Mouse (Mus musculus): ENCODE measurements around the gene Apeh. TPM values are rescaled to one million over a fixed set of nuclear protein-coding genes. Genes with fewer than 3 reads are reported as not detected.
A peak's percentile ranks its signal among the peaks of the same experiment; 100 is the strongest.

Apeh gene
- polyA plus RNA-seq, 1 experiment from 2014 or later, result 76.5 TPM

DNA sequence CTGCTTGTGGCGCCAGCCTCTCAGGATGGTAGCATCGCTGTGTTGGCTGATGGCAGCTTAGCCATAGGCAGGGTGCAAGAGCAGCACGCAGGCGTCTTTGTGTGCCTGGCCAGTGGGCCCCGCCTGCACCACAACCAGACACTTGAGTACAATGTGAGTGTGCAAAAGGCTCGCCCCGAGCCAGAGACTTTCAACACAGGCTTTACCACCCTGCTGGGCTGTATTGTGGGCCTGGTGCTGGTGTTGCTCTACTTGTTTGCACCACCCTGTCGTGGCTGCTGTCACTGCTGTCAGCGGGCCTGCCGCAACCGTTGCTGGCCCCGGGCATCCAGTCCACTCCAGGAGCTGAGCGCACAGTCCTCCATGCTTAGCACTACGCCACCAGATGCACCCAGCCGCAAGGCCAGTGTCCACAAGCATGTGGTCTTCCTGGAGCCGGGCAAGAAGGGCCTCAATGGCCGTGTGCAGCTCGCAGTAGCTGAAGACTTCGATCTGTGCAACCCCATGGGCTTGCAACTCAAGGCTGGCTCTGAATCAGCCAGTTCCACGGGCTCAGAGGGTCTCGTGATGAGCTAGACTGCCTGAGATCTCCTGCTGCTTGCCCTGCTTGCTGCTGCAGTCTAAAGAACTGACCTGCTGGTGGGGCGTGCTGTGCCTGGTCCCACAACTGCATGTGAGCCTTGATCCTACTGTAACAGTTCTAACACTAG is 39.9 kb downstream of the Apeh start:
- Histone ChIP-seq H3K4me1 (replicated peaks) (peaks cover 35% of the 10 kb centered on the region), H3K27ac (no peak overlapping the region)
- ATAC-seq, result no peak

DNA sequence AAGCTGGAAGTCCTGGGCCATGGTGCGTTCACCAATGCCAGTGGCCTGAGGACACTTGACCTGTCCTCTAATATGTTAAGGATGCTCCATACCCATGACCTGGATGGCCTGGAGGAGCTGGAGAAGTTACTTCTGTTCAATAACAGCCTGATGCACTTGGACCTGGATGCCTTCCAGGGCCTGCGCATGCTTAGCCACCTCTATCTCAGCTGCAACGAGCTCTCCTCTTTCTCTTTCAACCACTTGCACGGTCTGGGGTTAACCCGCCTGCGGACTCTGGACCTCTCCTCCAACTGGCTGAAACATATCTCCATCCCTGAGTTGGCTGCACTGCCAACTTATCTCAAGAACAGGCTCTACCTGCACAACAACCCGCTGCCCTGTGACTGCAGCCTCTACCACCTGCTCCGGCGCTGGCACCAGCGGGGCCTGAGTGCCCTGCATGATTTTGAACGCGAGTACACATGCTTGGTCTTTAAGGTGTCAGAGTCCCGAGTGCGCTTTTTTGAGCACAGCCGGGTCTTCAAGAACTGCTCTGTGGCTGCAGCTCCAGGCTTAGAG is 40.7 kb downstream of the Apeh start:
- WGBS, result 78% methylated on average over 15 of the region's 15 CpGs
- ATAC-seq, result no peak
- peaks cover 32% of the 10 kb centered on the region for H3K36me3 ChIP-seq

More for the DNA sequence above, 39.9 kb downstream of the Apeh start:
- H3K9me3 ChIP-seq, result no peaks in the 10 kb centered on the region
- WGBS, result 88% methylated on average over 22 of the region's 22 CpGs
- no peak overlapping the region for H3K4me3 ChIP-seq (replicated peaks)
- H3K27me3 ChIP-seq (replicated peaks), result no peaks in the 10 kb centered on the region
- no peak overlapping the region for H3K9ac ChIP-seq
- no peak overlapping the region for H3K4me2 ChIP-seq (replicated peaks)
- H3K36me3 ChIP-seq, result peaks cover 38% of the 10 kb centered on the region

DNA sequence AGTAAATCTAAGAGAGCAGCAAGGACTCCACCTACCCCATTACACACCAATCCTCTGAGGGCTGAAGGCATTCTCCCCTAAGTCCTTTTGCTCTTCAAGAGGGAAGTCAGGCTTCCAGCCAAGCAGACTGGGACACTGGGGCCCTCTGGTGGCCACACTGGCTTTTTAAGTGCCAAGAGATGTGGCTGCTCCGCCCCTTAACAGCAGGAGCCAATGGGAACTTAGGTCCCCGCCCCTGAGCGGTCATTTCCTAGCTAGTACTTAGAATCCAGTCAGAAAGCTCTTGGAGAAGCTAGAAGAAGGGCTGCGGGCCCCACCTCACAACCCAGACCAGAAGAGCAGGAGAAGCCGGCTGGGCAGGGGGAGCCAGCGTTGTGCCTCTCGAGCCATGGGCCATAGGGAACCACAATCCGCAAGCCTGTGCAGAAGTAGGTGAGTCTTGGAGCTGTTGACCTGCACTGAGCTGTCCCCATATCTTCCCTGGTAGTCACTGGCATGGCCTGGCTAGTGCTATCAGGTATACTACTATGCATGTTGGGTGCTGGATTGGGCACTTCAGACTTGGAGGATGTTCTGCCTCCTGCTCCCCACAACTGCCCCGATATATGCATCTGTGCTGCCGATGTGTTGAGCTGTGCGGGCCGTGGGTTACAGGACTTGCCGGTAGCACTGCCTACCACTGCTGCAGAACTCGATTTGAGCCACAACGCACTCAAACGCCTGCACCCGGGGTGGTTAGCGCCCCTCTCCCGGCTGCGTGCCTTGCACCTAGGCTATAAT is 41.3 kb downstream of the Apeh start, which contains the start of gene Amigo3:
Gene Amigo3 (plus strand): TSS at position 275 of the 780 bp plus-strand sequence.
- H3K36me3 ChIP-seq, result peaks cover 26% of the 10 kb centered on the region
- no peaks in the 10 kb centered on the region for H3K27me3 ChIP-seq (replicated peaks)
- H3K4me3 ChIP-seq (replicated peaks), result no peak within 1 kb of the TSS; the same call in 1 of the 2 replicates
- 53% methylated on average over 20 of the region's 20 CpGs for WGBS
- H3K9ac ChIP-seq, result peak within 1 kb of the TSS; percentile 8; the same call in 1 of the 2 replicates
- ATAC-seq, result peak; percentile 54
- H3K4me1 ChIP-seq (replicated peaks), result peaks cover 40% of the 10 kb centered on the region
- H3K4me2 ChIP-seq (replicated peaks), result peak within 1 kb of the TSS; percentile 47
- H3K27ac ChIP-seq, result peak within 1 kb of the TSS; percentile 38
- no peaks in the 10 kb centered on the region for H3K9me3 ChIP-seq

More for the DNA sequence above, 40.7 kb downstream of the Apeh start:
- Histone ChIP-seq H3K4me1 (replicated peaks) (peaks cover 36% of the 10 kb centered on the region), H3K27ac (peak overlapping the region; percentile 38; the same call in 1 of the 2 replicates), H3K4me3 (replicated peaks) (no peak overlapping the region), H3K9me3 (no peaks in the 10 kb centered on the region), H3K9ac (no peak overlapping the region), H3K4me2 (replicated peaks) (0 out of 2 replicates have a peak overlapping the region, but pooled peaks have one; percentile 47), H3K27me3 (replicated peaks) (no peaks in the 10 kb centered on the region)

DNA sequence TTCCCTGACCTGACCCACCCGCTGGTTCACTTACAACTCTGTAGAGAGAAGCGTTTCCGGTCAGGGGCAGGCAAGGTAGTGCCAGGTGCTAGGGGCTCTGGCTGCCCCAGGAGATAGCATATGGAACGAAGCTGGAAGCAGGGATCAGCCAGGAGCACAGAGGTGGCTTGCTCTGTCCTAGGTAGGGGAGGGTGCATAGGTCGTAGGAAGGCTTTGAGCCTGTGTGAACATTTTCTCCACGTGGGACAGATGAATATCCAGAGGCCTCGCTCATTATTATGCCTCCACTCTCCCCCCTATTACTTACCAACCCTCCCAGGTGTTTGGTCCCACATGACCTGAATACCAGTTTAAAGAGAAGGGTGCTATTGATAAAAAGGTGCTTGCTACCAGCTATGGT is 42.0 kb downstream of the Apeh start:
- H3K27ac ChIP-seq, result peak overlapping the region; percentile 32; the same call in 1 of the 2 replicates
- H3K4me2 ChIP-seq (replicated peaks), result no peak overlapping the region
- H3K9ac ChIP-seq, result no peak overlapping the region
- H3K4me1 ChIP-seq (replicated peaks), result peaks cover 47% of the 10 kb centered on the region
- WGBS, result 78% methylated on average over 7 of the region's 7 CpGs
- H3K27me3 ChIP-seq (replicated peaks), result no peaks in the 10 kb centered on the region
- H3K36me3 ChIP-seq, result peaks cover 26% of the 10 kb centered on the region
- no peak overlapping the region for H3K4me3 ChIP-seq (replicated peaks)
- ATAC-seq, result no peak
- H3K9me3 ChIP-seq, result no peaks in the 10 kb centered on the region

DNA sequence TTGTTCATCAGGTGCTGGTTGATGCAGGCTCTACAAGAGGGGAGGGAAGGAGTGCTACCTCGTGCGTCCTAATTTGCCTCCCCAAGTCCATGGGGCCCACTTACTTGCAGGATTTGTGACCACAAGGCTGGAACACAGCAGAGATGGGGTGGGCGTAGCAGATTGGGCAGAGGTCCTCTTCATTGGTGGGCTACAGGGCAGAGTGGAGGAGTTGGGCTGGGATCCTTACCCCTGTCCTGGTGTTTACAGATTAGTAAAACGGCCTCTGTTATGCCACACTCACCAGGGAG is 42.5 kb downstream of the Apeh start:
- ATAC-seq, result no peak
- H3K4me3 ChIP-seq (replicated peaks), result no peak overlapping the region
- peaks cover 29% of the 10 kb centered on the region for H3K36me3 ChIP-seq
- H3K9ac ChIP-seq, result no peak overlapping the region
- 74% methylated on average over 4 of the region's 4 CpGs for WGBS
- H3K9me3 ChIP-seq, result no peaks in the 10 kb centered on the region
- no peak overlapping the region for H3K4me2 ChIP-seq (replicated peaks)
- H3K27ac ChIP-seq, result no peak overlapping the region
- H3K27me3 ChIP-seq (replicated peaks), result no peaks in the 10 kb centered on the region
- H3K4me1 ChIP-seq (replicated peaks), result peaks cover 49% of the 10 kb centered on the region

DNA sequence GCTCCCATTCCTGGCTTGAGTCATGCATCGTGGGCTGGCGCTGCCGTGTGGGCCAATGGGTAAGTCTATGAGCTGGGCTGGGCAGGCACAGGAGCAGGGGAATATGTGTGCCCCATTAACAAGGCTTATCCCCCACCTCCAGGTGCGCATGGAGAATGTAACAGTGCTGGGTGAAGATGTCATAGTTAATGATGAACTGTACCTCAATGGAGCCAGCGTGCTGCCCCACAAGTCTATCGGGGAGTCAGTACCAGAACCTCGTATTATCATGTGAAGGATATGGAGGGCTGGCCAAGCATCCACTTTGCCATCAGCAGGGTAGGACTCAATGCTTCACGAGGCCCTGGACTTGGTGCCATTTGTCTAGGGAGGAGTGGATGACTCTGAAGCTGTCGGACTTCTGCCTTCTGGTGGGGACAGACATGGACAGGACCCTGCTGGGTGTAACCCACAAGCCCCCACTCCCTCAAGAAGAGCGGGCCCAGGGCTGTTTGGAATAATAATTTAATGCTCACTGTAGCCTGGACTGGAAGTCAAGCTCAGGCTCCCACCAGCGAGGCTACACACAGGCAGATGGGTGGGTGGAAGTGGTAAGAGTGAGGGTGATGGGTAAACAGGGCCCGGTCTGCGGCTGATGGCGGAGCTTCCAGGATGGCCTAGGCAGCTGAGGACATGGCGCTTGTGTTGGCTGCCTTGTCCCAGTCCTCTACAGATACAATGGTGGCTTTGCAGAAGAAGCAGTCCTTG is 43.0 kb downstream of the Apeh start:
- H3K27me3 ChIP-seq (replicated peaks), result no peaks in the 10 kb centered on the region
- 0 out of 2 replicates have a peak overlapping the region, but pooled peaks have one; percentile 4 for H3K9ac ChIP-seq
- H3K27ac ChIP-seq, result no peak overlapping the region
- peaks cover 49% of the 10 kb centered on the region for H3K4me1 ChIP-seq (replicated peaks)
- H3K4me2 ChIP-seq (replicated peaks), result peak overlapping the region; percentile 86; the same call in 1 of the 2 replicates
- H3K4me3 ChIP-seq (replicated peaks), result no peak overlapping the region
- ATAC-seq, result no peak
- H3K36me3 ChIP-seq, result peaks cover 32% of the 10 kb centered on the region
- 95% methylated on average over 15 of the region's 15 CpGs for WGBS
- no peaks in the 10 kb centered on the region for H3K9me3 ChIP-seq

DNA sequence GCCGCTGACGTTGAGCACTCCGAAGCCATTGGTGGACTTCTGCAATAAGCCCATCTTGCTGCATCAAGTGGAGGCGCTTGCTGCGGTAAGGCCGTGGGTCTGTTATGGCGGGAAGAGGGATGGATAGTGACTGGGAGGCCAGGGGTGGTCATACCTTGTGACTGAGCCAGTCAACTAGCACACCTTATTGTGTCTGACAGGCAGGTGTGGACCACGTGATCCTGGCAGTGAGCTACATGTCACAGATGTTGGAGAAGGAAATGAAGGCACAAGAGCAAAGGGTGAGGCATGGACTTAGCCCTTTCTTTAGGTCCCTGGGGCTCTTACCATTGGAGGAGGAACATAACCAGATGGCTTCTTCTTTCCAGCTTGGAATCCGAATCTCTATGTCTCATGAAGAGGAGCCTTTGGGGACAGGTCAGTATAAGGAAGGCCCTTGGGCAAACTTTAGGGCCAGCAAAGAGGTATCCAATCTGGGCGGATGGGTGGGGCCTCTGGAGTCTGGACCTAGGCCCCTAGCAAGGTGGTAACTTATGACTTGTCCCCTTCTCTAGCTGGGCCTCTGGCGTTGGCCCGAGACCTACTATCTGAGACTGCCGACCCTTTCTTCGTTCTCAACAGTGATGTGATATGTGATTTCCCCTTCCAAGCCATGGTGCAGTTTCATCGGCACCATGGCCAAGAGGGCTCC is 44.7 kb downstream of the Apeh start:
- peak; percentile 61 for ATAC-seq
- peak overlapping the region; percentile 64 for H3K4me3 ChIP-seq (replicated peaks)
- peak overlapping the region; percentile 61 for H3K9ac ChIP-seq
- H3K9me3 ChIP-seq, result no peaks in the 10 kb centered on the region
- 35% methylated on average over 15 of the region's 15 CpGs for WGBS
- H3K4me1 ChIP-seq (replicated peaks), result peaks cover 49% of the 10 kb centered on the region
- H3K27ac ChIP-seq, result peak overlapping the region; percentile 73
- no peaks in the 10 kb centered on the region for H3K27me3 ChIP-seq (replicated peaks)
- peak overlapping the region; percentile 86 for H3K4me2 ChIP-seq (replicated peaks)
- H3K36me3 ChIP-seq, result peaks cover 41% of the 10 kb centered on the region

DNA sequence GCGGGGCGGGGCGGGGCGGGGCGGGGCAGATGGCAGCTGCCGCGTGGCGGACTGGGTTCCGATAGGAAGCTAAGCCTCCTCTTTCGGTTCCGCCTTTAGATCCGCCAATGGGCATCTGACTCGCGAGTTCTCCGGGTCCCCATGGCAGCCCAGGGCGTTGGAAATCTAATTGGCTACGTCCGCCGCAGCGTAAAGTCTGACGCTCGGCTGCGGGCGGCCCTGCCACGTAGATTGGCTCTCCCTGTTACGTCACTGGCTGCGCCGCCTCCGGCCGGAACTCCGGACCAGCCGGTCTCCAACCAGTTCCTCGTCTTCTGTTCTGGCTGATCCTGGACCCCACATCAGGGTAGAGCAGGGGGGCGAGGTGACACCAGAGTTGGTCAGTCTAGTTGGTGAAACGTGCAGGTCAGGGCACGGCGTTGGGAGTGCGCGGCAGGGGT is 45.4 kb downstream of the Apeh start, which contains the start of gene Gmppb:
Gene Gmppb (plus strand): TSS at position 227 of the 440 bp plus-strand sequence.
- peak within 1 kb of the TSS; percentile 86 for H3K4me2 ChIP-seq (replicated peaks)
- H3K4me3 ChIP-seq (replicated peaks), result peak within 1 kb of the TSS; percentile 64
- WGBS, result under 1% methylated on average over 32 of the region's 39 CpGs
- peaks cover 34% of the 10 kb centered on the region for H3K36me3 ChIP-seq
- H3K9ac ChIP-seq, result peak within 1 kb of the TSS; percentile 61
- ATAC-seq, result peak; percentile 95
- H3K9me3 ChIP-seq, result no peaks in the 10 kb centered on the region
- peaks cover 45% of the 10 kb centered on the region for H3K4me1 ChIP-seq (replicated peaks)
- peak within 1 kb of the TSS; percentile 73 for H3K27ac ChIP-seq
- no peaks in the 10 kb centered on the region for H3K27me3 ChIP-seq (replicated peaks)

DNA sequence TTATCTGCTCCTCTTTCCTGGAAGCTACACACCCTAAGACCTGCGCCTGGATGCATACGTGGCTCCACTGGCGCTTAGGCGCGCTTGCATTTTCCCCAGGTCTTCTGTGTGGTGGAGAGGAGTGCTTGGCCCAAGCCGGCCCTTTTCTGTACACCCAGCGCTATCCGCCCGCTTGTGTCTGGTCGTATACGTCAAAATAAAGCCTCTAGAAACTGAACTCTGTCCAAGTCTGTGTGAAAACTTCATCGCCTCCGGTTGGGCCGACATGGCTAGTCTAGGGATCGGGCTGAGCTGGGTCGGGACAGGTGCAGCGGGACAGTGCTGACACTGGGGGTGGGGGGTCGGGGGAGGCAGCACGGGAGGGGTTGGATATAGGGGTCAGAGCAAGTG is 45.8 kb downstream of the Apeh start:
- Histone ChIP-seq H3K9ac (peak overlapping the region; percentile 28), H3K36me3 (peaks cover 31% of the 10 kb centered on the region), H3K9me3 (no peaks in the 10 kb centered on the region), H3K4me1 (replicated peaks) (peaks cover 42% of the 10 kb centered on the region), H3K27me3 (replicated peaks) (no peaks in the 10 kb centered on the region), H3K4me3 (replicated peaks) (peak overlapping the region; percentile 64), H3K4me2 (replicated peaks) (peak overlapping the region; percentile 73), H3K27ac (peak overlapping the region; percentile 64)
- peak; percentile 13 for ATAC-seq
- under 1% methylated on average over 19 of the region's 19 CpGs for WGBS

DNA sequence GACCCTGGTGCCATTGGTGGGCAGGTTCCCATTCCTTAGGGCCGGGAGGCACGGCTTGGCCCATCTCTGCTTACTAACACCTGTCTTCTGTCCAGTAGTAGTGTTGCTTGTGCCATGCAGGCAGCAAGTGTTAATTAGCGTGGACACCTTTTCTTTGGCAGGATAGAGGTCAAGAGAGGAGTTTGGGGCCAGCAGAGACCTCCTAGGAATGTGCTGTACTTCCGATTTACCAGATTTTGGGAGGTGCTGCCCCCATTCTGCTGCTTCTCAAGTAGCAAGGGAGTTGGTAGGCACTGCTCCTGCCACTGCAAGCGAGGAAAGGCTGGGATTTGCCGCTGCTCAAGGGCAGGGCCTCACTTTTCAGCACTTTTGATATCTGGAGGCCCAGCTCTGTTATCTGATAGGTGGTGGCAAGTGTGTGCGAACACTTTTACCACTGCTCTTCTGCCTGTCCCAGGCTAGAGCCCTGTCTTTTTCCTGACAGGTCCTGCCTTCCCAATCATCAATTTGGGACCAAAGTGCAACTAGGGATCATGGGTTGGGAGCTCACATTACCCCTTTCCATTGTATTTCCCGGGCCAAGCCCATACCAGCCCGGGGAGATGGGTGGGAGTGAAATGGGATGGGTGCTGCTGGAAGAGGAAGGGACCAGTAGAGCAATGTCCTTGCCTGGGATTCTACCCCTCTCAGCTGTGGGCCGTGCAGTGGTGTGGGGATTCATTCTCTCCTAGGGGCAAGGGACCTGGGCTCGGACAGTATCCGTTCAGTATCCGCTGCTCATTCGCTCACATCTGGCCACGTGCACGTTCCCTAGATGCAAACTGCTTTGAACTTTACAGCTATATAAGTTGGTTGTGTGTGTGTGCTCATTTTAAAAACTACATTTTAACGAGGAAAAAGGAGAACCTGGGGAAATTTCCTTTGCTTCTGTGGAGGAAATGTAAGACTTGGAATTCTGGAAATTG is 46.5 kb downstream of the Apeh start:
- no peak for ATAC-seq
- Histone ChIP-seq H3K4me2 (replicated peaks) (peak overlapping the region; percentile 73), H3K4me1 (replicated peaks) (peaks cover 35% of the 10 kb centered on the region), H3K9ac (peak overlapping the region; percentile 28), H3K4me3 (replicated peaks) (peak overlapping the region; percentile 64), H3K36me3 (peaks cover 34% of the 10 kb centered on the region), H3K9me3 (no peaks in the 10 kb centered on the region), H3K27me3 (replicated peaks) (no peaks in the 10 kb centered on the region), H3K27ac (peak overlapping the region; percentile 64)
- 46% methylated on average over 17 of the region's 17 CpGs for WGBS
